Mouse (Mus musculus): ENCODE results near the gene Nadsyn1. TPM values are rescaled to one million over a fixed set of nuclear protein-coding genes. Genes with fewer than 3 reads are reported as not detected.

The Nadsyn1 gene
- polyA plus RNA-seq, 1 experiment from 2014 or later = 9.0 TPM

DNA sequence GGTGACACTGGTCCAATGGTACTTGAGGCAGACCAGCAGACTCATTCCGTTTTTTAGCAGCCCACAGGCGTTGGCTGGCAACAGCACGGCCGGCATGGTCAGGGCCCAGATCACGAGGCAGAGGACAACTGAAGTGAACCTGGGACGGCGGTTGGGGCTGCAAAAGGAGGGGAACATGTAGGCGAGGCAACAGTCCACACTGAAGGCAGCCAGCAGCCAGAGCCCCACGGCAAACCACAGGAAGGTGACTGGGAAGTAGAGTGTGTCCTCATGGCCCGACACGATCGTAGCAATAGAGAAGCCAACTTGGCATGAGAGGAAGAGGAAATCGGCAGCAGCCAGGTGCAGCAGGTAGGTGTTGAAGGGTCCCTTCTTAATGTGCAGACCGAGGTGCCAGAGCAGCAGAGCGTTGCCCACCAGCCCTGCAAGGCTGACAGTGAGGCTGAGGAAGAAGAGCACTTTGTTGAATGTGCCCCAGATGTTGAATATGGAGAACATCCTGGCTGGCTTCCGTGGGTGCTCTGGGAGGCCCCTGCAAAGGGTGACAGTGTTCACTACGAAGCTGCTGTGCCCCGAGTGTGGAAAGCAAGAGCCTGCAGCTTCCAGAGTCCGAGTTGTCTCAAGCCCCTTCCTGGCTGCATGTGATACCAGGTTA, 57.6 kb downstream of the Nadsyn1 start:
- Histone ChIP-seq H3K4me3 (no peak overlapping the region), H3K27ac (no peak overlapping the region), H3K4me1 (peaks cover 10% of the 10 kb centered on the region), H3K9me3 (no peaks in the 10 kb centered on the region), H3K4me2 (no peak overlapping the region), H3K9ac (no peak overlapping the region), H3K27me3 (peaks cover 25% of the 10 kb centered on the region), H3K36me3 (no peaks in the 10 kb centered on the region)
- WGBS = 62% methylated on average over 19 of the region's 19 CpGs
- no peak for ATAC-seq (ENCODE audit: borderline replicate concordance, extremely low read depth, low FRiP score, low TSS enrichment)

DNA sequence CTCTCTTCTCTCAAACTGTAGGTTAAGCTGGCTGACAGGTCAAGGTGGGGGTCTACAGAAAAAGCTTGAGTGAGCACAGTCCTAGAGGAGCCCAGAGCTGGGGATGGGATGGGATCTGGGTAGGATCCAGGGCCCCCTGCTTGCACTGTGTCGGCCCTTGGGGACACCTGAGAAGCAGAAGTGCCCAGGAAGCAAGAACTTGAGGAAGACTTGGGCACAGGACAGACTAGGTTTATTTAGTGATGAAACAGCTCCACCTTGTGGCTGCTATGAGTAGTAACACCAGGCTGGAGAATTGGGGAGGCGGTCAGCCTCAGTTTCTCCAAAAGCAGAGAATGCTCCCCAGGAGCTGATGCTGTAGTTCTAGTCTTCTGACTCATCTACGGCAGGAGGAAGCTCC, 58.9 kb downstream of the Nadsyn1 start:
- peaks cover 25% of the 10 kb centered on the region for H3K27me3 ChIP-seq
- no peaks in the 10 kb centered on the region for H3K4me1 ChIP-seq
- no peaks in the 10 kb centered on the region for H3K9me3 ChIP-seq
- H3K4me2 ChIP-seq = no peak overlapping the region
- no peak overlapping the region for H3K27ac ChIP-seq
- H3K36me3 ChIP-seq = no peaks in the 10 kb centered on the region
- WGBS = 9% methylated on average over 3 of the region's 3 CpGs
- no peak overlapping the region for H3K4me3 ChIP-seq
- 0 out of 2 replicates have a peak, but pooled peaks have one; percentile 32 for ATAC-seq (ENCODE audit: borderline replicate concordance, extremely low read depth, low FRiP score, low TSS enrichment)
- H3K9ac ChIP-seq = no peak overlapping the region

DNA sequence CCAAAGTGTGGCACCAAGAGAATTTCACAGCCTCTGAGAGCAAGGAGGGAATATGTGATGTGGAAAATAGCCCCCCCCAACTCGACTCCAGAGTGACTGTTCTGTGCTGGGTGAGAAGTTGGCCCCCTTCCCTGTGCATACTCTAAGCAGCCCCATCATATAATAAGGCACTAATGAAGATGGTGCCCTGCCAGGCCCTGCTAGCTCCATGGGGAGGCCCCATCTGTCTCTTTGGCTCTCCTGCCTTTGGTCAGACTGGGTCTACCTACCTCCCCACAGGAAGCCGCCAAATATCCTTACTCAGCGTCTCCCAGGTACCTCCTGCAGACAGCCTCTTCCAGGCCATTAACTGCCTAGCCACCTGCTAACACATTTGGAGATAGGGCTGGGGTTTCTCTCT, 63.7 kb downstream of the Nadsyn1 start:
- 57% methylated on average over 3 of the region's 3 CpGs for WGBS
- no peak overlapping the region for H3K4me3 ChIP-seq
- peaks cover 14% of the 10 kb centered on the region for H3K4me1 ChIP-seq
- H3K9me3 ChIP-seq = no peaks in the 10 kb centered on the region
- H3K9ac ChIP-seq = no peak overlapping the region
- H3K36me3 ChIP-seq = no peaks in the 10 kb centered on the region
- H3K4me2 ChIP-seq = no peak overlapping the region
- no peak for ATAC-seq (ENCODE audit: borderline replicate concordance, extremely low read depth, low FRiP score, low TSS enrichment)
- H3K27ac ChIP-seq = no peak overlapping the region
- peaks cover 13% of the 10 kb centered on the region for H3K27me3 ChIP-seq

DNA sequence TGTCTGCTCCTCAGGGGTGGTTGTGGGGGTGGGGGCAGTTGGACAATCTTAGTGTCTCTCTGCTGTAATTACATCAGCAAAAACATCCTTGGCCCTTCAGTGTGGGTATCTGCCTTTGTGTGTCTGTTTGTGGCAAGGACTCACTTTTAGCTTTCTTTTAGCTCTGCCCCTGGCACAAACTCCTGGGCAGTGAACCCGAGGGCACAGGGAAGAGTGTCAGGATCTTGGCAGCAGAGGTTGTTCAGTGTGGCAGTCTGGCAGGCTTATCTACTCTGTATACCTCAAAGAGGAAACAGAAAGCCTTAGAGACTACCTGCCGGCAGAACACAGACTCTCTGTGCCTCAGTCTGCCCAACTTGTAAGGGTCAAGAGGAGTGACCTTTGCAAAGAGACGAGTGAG, 65.0 kb downstream of the Nadsyn1 start:
- H3K4me1 ChIP-seq = peaks cover 14% of the 10 kb centered on the region
- no peak overlapping the region for H3K9ac ChIP-seq
- H3K27me3 ChIP-seq = peaks cover 13% of the 10 kb centered on the region
- H3K9me3 ChIP-seq = no peaks in the 10 kb centered on the region
- WGBS = 49% methylated on average over 3 of the region's 3 CpGs
- no peaks in the 10 kb centered on the region for H3K36me3 ChIP-seq
- no peak overlapping the region for H3K27ac ChIP-seq
- no peak for ATAC-seq (ENCODE audit: borderline replicate concordance, extremely low read depth, low FRiP score, low TSS enrichment)
- H3K4me3 ChIP-seq = no peak overlapping the region
- 0 out of 2 replicates have a peak overlapping the region, but pooled peaks have one; percentile 91 for H3K4me2 ChIP-seq

DNA sequence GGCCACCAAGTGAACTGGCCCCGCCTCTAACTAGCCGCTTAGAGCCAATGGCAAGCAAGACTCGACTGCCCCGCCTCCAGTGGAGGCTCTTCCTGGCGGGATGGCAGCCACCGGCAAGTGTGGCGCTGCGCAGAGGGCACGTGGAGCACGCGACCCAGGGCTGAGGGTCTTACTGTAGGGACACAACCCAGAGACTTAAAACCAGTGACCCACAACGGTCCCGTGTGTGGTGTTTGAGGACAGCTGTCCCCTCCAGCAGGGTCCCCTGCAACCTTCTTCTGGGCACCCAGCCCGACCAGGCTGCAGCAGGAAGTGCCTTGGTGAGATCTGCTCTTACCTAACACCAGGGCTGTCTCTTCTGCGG, 65.6 kb downstream of the Nadsyn1 start:
- Histone ChIP-seq H3K27me3 (peaks cover 13% of the 10 kb centered on the region), H3K9me3 (no peaks in the 10 kb centered on the region), H3K4me3 (peak overlapping the region; percentile 42), H3K4me2 (peak overlapping the region; percentile 91), H3K9ac (peak overlapping the region; percentile 24; the same call in 1 of the 2 replicates), H3K36me3 (no peaks in the 10 kb centered on the region), H3K4me1 (peaks cover 14% of the 10 kb centered on the region), H3K27ac (no peak overlapping the region)
- peak; percentile 85 for ATAC-seq (ENCODE audit: borderline replicate concordance, extremely low read depth, low FRiP score, low TSS enrichment)
- WGBS = 3% methylated on average over 15 of the region's 15 CpGs

DNA sequence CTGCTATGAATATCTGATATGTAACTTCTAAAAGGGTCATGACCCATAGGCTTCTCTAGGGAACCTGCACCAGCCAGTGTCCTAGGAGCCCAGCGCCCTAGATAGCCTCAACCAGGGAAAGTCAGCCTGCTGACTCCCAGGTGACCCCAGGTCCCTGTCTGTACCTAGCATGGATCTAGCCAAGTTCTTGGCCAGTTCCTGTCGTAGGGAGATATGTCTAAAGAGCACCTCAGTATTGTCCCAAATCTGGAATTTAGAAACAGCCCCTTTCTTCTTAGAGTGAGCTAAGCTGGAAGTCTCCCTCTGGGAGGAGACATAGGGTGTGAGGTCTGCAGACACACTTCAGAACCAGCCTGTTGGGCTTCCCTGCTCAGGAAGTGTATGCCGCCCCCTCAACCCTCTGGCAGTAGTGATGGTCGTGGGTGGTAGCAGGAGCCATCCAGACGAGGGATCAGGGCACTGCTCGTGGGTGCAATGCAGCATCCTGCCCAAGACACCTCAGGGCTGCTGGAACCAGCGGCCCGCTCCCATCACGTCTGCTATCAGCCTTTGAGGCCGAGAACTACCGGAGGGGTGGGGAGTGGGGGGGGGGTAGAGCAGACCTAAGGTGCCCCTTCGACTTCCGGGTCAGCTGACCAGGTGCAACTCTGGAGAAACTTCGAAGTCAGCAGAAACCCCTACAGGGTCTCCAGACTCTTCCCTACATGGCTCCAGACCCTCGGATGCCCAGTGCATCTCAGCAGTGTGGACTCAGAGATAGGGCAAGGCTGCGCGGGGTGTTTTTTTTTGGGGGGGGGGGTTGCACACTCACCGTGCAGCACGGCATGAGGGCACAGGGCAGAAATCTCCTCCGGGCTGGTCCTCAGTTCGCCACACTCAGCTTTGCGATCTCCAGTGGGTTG, 66.3 kb downstream of the Nadsyn1 start, which contains the start of gene Osbpl5:
Gene Osbpl5, minus strand, starts transcription at position 861 of the 902 bp plus-strand sequence.
- peak within 1 kb of the TSS; percentile 42 for H3K4me3 ChIP-seq
- H3K9me3 ChIP-seq = no peaks in the 10 kb centered on the region
- H3K36me3 ChIP-seq = no peaks in the 10 kb centered on the region
- peak; percentile 40; the same call in 1 of the 2 replicates for ATAC-seq (ENCODE audit: borderline replicate concordance, extremely low read depth, low FRiP score, low TSS enrichment)
- peak within 1 kb of the TSS; percentile 24; the same call in 1 of the 2 replicates for H3K9ac ChIP-seq
- H3K4me1 ChIP-seq = peaks cover 14% of the 10 kb centered on the region
- H3K27ac ChIP-seq = no peak within 1 kb of the TSS
- H3K4me2 ChIP-seq = peak within 1 kb of the TSS; percentile 91
- 23% methylated on average over 22 of the region's 22 CpGs for WGBS
- H3K27me3 ChIP-seq = peaks cover 13% of the 10 kb centered on the region

DNA sequence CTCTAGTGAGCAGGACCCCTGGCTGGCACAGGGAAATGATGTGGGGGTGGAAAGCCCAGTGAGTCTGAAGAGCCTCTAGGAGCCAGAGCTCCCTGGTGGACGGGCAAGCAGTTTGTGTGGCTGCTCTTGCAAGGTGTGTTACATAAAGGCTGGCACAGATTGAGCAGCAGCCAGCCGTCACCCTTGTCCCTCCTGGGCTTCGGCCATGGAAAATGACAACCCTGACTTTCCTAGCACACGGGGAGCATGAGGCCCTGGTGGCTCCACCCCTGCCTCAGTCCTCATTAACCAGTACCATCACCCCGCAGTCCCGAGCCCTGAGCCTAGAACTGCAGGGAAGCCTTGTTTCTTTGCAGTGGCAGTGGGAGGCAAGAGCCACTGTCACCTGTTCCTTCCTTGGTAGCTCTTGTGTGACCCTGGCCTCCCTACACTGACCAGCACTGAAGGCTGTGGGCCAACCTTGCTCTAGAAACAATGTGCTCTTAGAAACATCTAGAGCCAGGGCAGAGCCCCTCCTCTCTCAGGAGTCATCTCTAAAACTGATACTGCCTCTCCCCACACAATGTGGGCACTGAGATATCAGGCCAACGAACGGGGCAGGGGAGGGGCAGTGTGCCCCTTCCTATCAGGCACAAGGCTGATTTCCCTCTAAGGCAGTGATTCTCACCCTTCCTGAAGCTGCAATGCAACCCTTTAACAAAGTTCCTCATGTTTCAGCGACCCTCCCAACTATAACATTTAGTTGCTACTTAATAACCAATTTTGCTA, 67.1 kb downstream of the Nadsyn1 start:
- Histone ChIP-seq H3K36me3 (no peaks in the 10 kb centered on the region), H3K4me3 (no peak overlapping the region), H3K9me3 (no peaks in the 10 kb centered on the region), H3K27me3 (peaks cover 13% of the 10 kb centered on the region), H3K27ac (no peak overlapping the region), H3K9ac (no peak overlapping the region), H3K4me2 (no peak overlapping the region), H3K4me1 (peaks cover 14% of the 10 kb centered on the region)
- ATAC-seq (ENCODE audit: borderline replicate concordance, extremely low read depth, low FRiP score, low TSS enrichment) = no peak
- 72% methylated on average over 9 of the region's 9 CpGs for WGBS

DNA sequence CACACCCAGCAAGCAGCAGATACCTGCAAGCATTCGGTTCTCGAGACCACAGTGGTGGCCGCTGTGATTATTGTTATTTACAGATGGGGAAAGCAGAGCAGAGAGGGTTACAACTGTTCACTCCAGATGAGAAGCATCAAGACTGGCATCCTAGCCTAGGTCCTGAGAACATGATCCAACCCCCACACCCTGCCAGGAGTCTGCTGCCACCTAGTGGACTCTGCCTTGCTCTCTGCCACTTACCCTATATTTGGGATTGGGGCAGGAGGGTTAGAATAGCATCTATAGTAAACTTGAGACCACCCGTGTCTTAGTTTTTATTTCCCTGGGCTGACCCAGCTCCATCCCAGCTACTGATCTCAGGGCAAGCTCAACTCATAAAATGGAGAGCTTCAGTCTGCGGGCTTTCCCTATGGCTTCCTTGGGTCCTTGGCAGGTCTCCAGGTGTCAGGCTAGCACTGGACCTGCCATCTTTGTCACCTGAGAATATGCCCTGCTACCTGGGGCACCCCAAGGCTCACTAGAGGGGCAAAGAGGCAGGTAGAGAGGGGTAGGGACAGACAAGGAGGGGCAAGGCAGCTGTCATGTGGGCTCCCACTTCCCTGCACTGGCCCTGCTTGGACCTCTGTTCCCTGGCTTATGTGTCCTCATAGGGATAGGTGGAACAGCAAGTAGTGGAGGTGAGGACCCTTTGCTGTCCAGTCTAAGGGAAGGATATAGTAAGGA, 68.5 kb downstream of the Nadsyn1 start:
- WGBS = 42% methylated on average over 5 of the region's 5 CpGs
- ATAC-seq (ENCODE audit: borderline replicate concordance, extremely low read depth, low FRiP score, low TSS enrichment) = no peak
- H3K9me3 ChIP-seq = no peaks in the 10 kb centered on the region
- H3K4me1 ChIP-seq = peaks cover 14% of the 10 kb centered on the region
- no peak overlapping the region for H3K27ac ChIP-seq
- H3K4me3 ChIP-seq = no peak overlapping the region
- H3K9ac ChIP-seq = no peak overlapping the region
- no peaks in the 10 kb centered on the region for H3K36me3 ChIP-seq
- no peak overlapping the region for H3K4me2 ChIP-seq
- H3K27me3 ChIP-seq = peaks cover 13% of the 10 kb centered on the region

DNA sequence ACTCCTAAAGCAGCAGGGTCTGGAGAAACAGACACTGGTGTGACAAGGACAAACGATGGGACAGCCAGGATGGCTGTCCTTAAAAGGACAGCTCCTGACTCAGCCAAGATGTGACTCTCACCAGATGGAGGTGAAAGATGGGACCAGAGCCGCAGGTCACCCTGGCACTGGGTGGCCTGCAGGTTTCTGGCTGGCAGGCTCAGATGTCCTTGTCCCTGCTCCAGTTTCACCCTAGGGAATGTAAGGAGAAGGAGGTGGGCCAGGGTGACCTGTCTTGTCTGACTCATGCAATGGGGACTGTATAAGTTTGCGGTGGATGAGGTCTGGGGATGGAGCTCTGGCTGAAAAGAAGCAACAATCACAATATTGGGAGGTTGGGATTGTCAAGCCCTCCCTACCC, 70.0 kb downstream of the Nadsyn1 start:
- ATAC-seq (ENCODE audit: borderline replicate concordance, extremely low read depth, low FRiP score, low TSS enrichment) = no peak
- Histone ChIP-seq H3K4me3 (no peak overlapping the region), H3K36me3 (no peaks in the 10 kb centered on the region), H3K4me2 (no peak overlapping the region), H3K9me3 (no peaks in the 10 kb centered on the region), H3K9ac (no peak overlapping the region), H3K4me1 (peaks cover 20% of the 10 kb centered on the region), H3K27ac (no peak overlapping the region), H3K27me3 (peaks cover 13% of the 10 kb centered on the region)
- 70% methylated on average over 3 of the region's 3 CpGs for WGBS

DNA sequence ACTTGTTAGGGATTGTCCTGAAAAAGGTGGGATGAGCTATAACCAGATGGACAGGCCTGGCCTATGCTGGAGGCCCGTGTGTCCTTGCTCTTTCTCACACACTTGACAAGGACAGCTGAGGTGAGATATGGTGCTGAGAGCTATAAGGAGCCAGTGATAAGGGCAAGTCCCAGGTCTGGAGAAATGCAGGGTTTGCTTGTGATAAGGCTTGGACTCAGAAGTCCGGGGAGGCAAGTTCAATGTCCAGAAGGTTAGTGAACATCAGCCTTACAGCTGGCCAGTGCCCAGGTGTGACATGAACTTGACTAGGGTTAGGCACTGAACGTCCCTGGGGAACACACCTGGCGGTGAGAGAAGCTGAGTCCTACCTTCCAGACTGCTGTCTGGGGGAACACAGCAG, 70.6 kb downstream of the Nadsyn1 start:
- Histone ChIP-seq H3K9me3 (no peaks in the 10 kb centered on the region), H3K9ac (no peak overlapping the region), H3K4me3 (no peak overlapping the region), H3K36me3 (no peaks in the 10 kb centered on the region), H3K27ac (no peak overlapping the region), H3K27me3 (peaks cover 13% of the 10 kb centered on the region), H3K4me2 (no peak overlapping the region), H3K4me1 (peaks cover 15% of the 10 kb centered on the region)
- no peak for ATAC-seq (ENCODE audit: borderline replicate concordance, extremely low read depth, low FRiP score, low TSS enrichment)
- 56% methylated on average over 4 of the region's 4 CpGs for WGBS

DNA sequence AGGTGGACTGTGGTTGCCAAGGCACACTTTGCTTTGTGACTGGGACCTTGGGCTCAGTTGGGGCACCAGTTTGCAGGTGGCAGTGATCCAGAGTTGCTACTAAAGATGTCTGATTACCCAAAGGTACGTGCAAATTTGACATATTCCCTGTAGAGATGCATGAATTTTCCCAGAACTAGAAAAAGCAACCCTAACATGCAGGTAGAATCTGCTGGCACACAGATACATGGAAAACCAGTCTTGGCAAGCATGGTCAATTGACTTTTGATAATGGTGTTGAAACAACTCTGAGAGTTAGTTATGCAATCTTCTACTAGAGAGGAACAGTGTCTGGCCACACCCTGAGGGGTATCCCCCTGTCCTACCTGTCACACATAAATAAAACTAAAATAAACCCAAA, 71.3 kb downstream of the Nadsyn1 start:
- ATAC-seq (ENCODE audit: borderline replicate concordance, extremely low read depth, low FRiP score, low TSS enrichment) = no peak
- H3K4me3 ChIP-seq = no peak overlapping the region
- 69% methylated on average over 1 of the region's 1 CpGs for WGBS

More for the DNA sequence above, 71.3 kb downstream of the Nadsyn1 start:
- peaks cover 13% of the 10 kb centered on the region for H3K27me3 ChIP-seq
- H3K36me3 ChIP-seq = no peaks in the 10 kb centered on the region
- peaks cover 8% of the 10 kb centered on the region; the same call in 1 of the 2 replicates for H3K4me1 ChIP-seq
- H3K9me3 ChIP-seq = no peaks in the 10 kb centered on the region
- H3K4me2 ChIP-seq = no peak overlapping the region
- H3K9ac ChIP-seq = no peak overlapping the region
- H3K27ac ChIP-seq = no peak overlapping the region

Data from lung, embryonic 15.5 days (tissue).